Comparison of ENCODE assay signal across 16 mouse cellular contexts in the genomic region with DNA sequence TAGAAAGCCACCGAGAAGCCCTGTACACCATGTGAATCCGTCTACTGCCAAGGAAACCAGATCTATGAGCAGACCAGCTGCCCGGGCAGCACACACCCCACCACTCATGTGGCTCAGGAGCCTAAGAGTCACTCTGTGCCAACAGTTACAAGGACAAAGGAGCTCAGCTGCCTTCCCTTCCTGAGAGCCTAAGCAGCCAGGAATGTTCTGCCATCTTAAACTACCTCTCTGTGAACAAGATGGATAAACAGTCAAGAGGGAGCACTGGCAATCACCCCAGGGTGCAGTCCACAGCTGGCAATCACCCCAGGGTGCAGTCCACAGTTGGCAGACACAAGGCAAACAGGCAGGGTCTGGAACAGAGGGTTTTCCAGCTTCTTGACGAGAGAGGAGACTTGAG. TPM values are rescaled to one million over a fixed set of nuclear protein-coding genes. Genes with fewer than 3 reads are reported as not detected.
DNase-seq lines count a peak whose midpoint lies in the region; ATAC-seq and TF ChIP-seq lines count a peak whose summit lies in the region.
"Had no signal": no experiment of that assay in that cellular context is flagged by ENCODE, and none has a peak within 500 bp of the region (broad histone marks: within the 10 kb centered on the region; RNA-seq: fewer than 3 reads in every experiment).

No protein-coding gene starts in this region.

- no peaks in the 10 kb centered on the region for H3K9me3 ChIP-seq in hindbrain, postnatal 0 days (ENCODE audit: low read length)
- H3K9me3 ChIP-seq in hindbrain, embryonic 12.5 days (replicated peaks), result no peaks in the 10 kb centered on the region
- H3K9me3 ChIP-seq in lung, embryonic 15.5 days, result no peaks in the 10 kb centered on the region
- H3K9me3 ChIP-seq: limb, embryonic 10.5 days had no signal

- peak; percentile 57 for DNase-seq in gastrocnemius, adult 18-20 months (ENCODE audit: low spot score)
- no peak for DNase-seq in gastrocnemius, adult 8-10 months (ENCODE audit: low spot score in 2 of 2)
- peak; percentile 27 for DNase-seq in hindbrain, postnatal 0 days (ENCODE audit: low spot score)
- DNase-seq in lung, postnatal 4 days, result peak; percentile 66 to 87
- DNase-seq in retina, embryonic 14.5 days (ENCODE audit: low spot score), result no peak
- DNase-seq in thymus, postnatal 14 days, result no peak
- DNase-seq: heart, postnatal 36 days; kidney, adult 9 months; layer of hippocampus, postnatal 36 days; right cerebral cortex, postnatal 25 days had no signal

- H3K36me3 ChIP-seq in hindbrain, postnatal 0 days (ENCODE audit: insufficient read depth, low read length), result peaks cover 51% of the 10 kb centered on the region
- H3K36me3 ChIP-seq in hindbrain, embryonic 12.5 days, result peaks cover 61% of the 10 kb centered on the region
- peaks cover 34% of the 10 kb centered on the region for H3K36me3 ChIP-seq in lung, embryonic 15.5 days

- peak overlapping the region; percentile 20; the same call in 1 of the 2 replicates for H3K27ac ChIP-seq in hindbrain, postnatal 0 days
- no peak overlapping the region for H3K27ac ChIP-seq in hindbrain, embryonic 12.5 days
- peak overlapping the region; percentile 67 for H3K27ac ChIP-seq in lung, embryonic 15.5 days
- H3K27ac ChIP-seq: limb, embryonic 10.5 days had no signal

- H3K4me1 ChIP-seq in hindbrain, postnatal 0 days (ENCODE audit: insufficient read depth, low read length), result no peaks in the 10 kb centered on the region
- H3K4me1 ChIP-seq in hindbrain, embryonic 12.5 days, result no peaks in the 10 kb centered on the region
- H3K4me1 ChIP-seq in lung, embryonic 15.5 days, result 0 out of 2 replicates have a peak, but pooled peaks cover 11% of the 10 kb centered on the region
- H3K4me1 ChIP-seq: limb, embryonic 10.5 days had no signal

- H3K4me3 ChIP-seq in hindbrain, postnatal 0 days (ENCODE audit: low read length), result no peak overlapping the region
- H3K4me3 ChIP-seq in hindbrain, embryonic 12.5 days, result no peak overlapping the region
- H3K4me3 ChIP-seq in lung, embryonic 15.5 days, result no peak overlapping the region
- H3K4me3 ChIP-seq: limb, embryonic 10.5 days had no signal

- no peak overlapping the region for H3K9ac ChIP-seq in hindbrain, postnatal 0 days (replicated peaks; ENCODE audit: low read length)
- H3K9ac ChIP-seq in hindbrain, embryonic 12.5 days, result no peak overlapping the region
- H3K9ac ChIP-seq in lung, embryonic 15.5 days, result no peak overlapping the region

- H3K27me3 ChIP-seq in hindbrain, postnatal 0 days (ENCODE audit: insufficient read depth, low read length), result no peaks in the 10 kb centered on the region
- H3K27me3 ChIP-seq in hindbrain, embryonic 12.5 days, result no peaks in the 10 kb centered on the region
- no peaks in the 10 kb centered on the region for H3K27me3 ChIP-seq in lung, embryonic 15.5 days

- 62% methylated on average over 4 of the region's 4 CpGs for WGBS in hindbrain, postnatal 0 days
- 86% methylated on average over 4 of the region's 4 CpGs for WGBS in hindbrain, embryonic 12.5 days
- 74% methylated on average over 4 of the region's 4 CpGs for WGBS in lung, embryonic 15.5 days

- ATAC-seq in hindbrain, postnatal 0 days, result peak; percentile 58; the same call in 1 of the 2 replicates
- ATAC-seq in hindbrain, embryonic 12.5 days (ENCODE audit: low FRiP score), result no peak
- ATAC-seq in lung, embryonic 15.5 days (ENCODE audit: borderline replicate concordance, extremely low read depth, low FRiP score, low TSS enrichment), result 0 out of 2 replicates have a peak, but pooled peaks have one; percentile 12
- ATAC-seq: forebrain, embryonic 16.5 days; inflammation-experienced regulatory T-cells, adult 6 months had no signal

- H3K4me2 ChIP-seq in hindbrain, postnatal 0 days (ENCODE audit: low read depth, low read length), result no peak overlapping the region
- H3K4me2 ChIP-seq in hindbrain, embryonic 12.5 days (replicated peaks), result no peak overlapping the region
- H3K4me2 ChIP-seq in lung, embryonic 15.5 days, result no peak overlapping the region
- H3K4me2 ChIP-seq: midbrain, embryonic 11.5 days had no signal

- no peak for TF ChIP-seq CTCF in hindbrain, postnatal 0 days (IDR thresholded peaks at IDR 0.05; ENCODE audit: low read depth)

RNA-seq across cellular contexts. Expression of a gene that starts 8.1 kb away (rescaled TPM):
- total RNA-seq in gastrocnemius, adult 18-20 months (2021), result 1 to 10 TPM in 1 of 2 experiments, under 1 TPM in 1; 0.89 to 1.4 TPM
- total RNA-seq in gastrocnemius, adult 8-10 months (2022), result 1 to 10 TPM in 3 of 4 experiments, under 1 TPM in 1; 0.82 to 1.3 (median 1.0) TPM
- total RNA-seq in hindbrain, postnatal 0 days (2014; rRNA removed), result 1.9 and 5.2 TPM in 2 replicates
- polyA plus RNA-seq in hindbrain, postnatal 0 days (2015; fragmentation: Nextera tagmentation; extraction: Ambion mirVana), result 3.1 and 4.1 TPM in 2 replicates
- 1.3 TPM in 2 replicates for polyA plus RNA-seq in hindbrain, embryonic 12.5 days (2016; fragmentation: Nextera tagmentation; extraction: Ambion mirVana)
- 1.6 and 2.8 TPM in 2 replicates for polyA plus RNA-seq in lung, embryonic 15.5 days (2015; fragmentation: Nextera tagmentation; extraction: Ambion mirVana)

RNA-seq across cellular contexts. Expression of a gene that starts 8.2 kb away (rescaled TPM):
- total RNA-seq in gastrocnemius, adult 18-20 months (2021), result 10 to 100 TPM; 21.1 to 22.6 TPM
- 10 to 100 TPM; 20.9 to 24.2 (median 22.9) TPM for total RNA-seq in gastrocnemius, adult 8-10 months (2022)
- 72.1 and 101 TPM in 2 replicates for total RNA-seq in hindbrain, postnatal 0 days (2014; rRNA removed)
- polyA plus RNA-seq in hindbrain, postnatal 0 days (2015; fragmentation: Nextera tagmentation; extraction: Ambion mirVana), result 138 and 143 TPM in 2 replicates
- 97.6 and 100 TPM in 2 replicates for polyA plus RNA-seq in hindbrain, embryonic 12.5 days (2016; fragmentation: Nextera tagmentation; extraction: Ambion mirVana)
- polyA plus RNA-seq in lung, embryonic 15.5 days (2015; fragmentation: Nextera tagmentation; extraction: Ambion mirVana), result 110 and 116 TPM in 2 replicates

RNA-seq across cellular contexts. Expression of a gene that starts 12.5 kb away (rescaled TPM):
- 1 to 10 TPM; 1.3 to 2.2 TPM for total RNA-seq in gastrocnemius, adult 18-20 months (2021)
- 1 to 10 TPM in 3 of 4 experiments, under 1 TPM in 1; 0.99 to 2.7 (median 1.4) TPM for total RNA-seq in gastrocnemius, adult 8-10 months (2022)
- 1.2 and 1.5 TPM in 2 replicates for total RNA-seq in hindbrain, postnatal 0 days (2014; rRNA removed)
- polyA plus RNA-seq in hindbrain, postnatal 0 days (2015; fragmentation: Nextera tagmentation; extraction: Ambion mirVana), result 1.6 and 1.7 TPM in 2 replicates
- 2.7 and 3.2 TPM in 2 replicates for polyA plus RNA-seq in hindbrain, embryonic 12.5 days (2016; fragmentation: Nextera tagmentation; extraction: Ambion mirVana)
- 10.1 and 12.1 TPM in 2 replicates for polyA plus RNA-seq in lung, embryonic 15.5 days (2015; fragmentation: Nextera tagmentation; extraction: Ambion mirVana)

RNA-seq across cellular contexts. Expression of a gene that starts 20.5 kb away (rescaled TPM):
- 10 to 100 TPM; 31.2 to 31.7 TPM for total RNA-seq in gastrocnemius, adult 18-20 months (2021)
- total RNA-seq in gastrocnemius, adult 8-10 months (2022), result 10 to 100 TPM; 28.1 to 37.8 (median 33.7) TPM
- total RNA-seq in hindbrain, postnatal 0 days (2014; rRNA removed), result 39.2 and 44.8 TPM in 2 replicates
- polyA plus RNA-seq in hindbrain, postnatal 0 days (2015; fragmentation: Nextera tagmentation; extraction: Ambion mirVana), result 25.6 and 28.3 TPM in 2 replicates
- 68.8 and 69.9 TPM in 2 replicates for polyA plus RNA-seq in hindbrain, embryonic 12.5 days (2016; fragmentation: Nextera tagmentation; extraction: Ambion mirVana)
- 76.4 and 77.3 TPM in 2 replicates for polyA plus RNA-seq in lung, embryonic 15.5 days (2015; fragmentation: Nextera tagmentation; extraction: Ambion mirVana)

RNA-seq across cellular contexts. Expression of a gene that starts 22.0 kb away (rescaled TPM):
- 1 to 10 TPM in 1 of 2 experiments, under 1 TPM in 1; 0.85 to 1.3 TPM for total RNA-seq in gastrocnemius, adult 18-20 months (2021)
- 1 to 10 TPM in 2 of 4 experiments, under 1 TPM in 2; 0.94 to 2.5 (median 1.4) TPM for total RNA-seq in gastrocnemius, adult 8-10 months (2022)
- 2.4 and 8.2 TPM in 2 replicates for total RNA-seq in hindbrain, postnatal 0 days (2014; rRNA removed)
- 5.9 and 8.0 TPM in 2 replicates for polyA plus RNA-seq in hindbrain, postnatal 0 days (2015; fragmentation: Nextera tagmentation; extraction: Ambion mirVana)
- polyA plus RNA-seq in hindbrain, embryonic 12.5 days (2016; fragmentation: Nextera tagmentation; extraction: Ambion mirVana), result 12.7 and 15.7 TPM in 2 replicates
- polyA plus RNA-seq in lung, embryonic 15.5 days (2015; fragmentation: Nextera tagmentation; extraction: Ambion mirVana), result 30.3 and 32.9 TPM in 2 replicates

Comparison
In these comparisons a context has a peak if more than half of its experiments do, and no peak if none do; other contexts are left out.
1. DNase-seq: peak in gastrocnemius, adult 18-20 months (single experiment), hindbrain, postnatal 0 days (single experiment) and lung, postnatal 4 days (2 of 2); none in gastrocnemius, adult 8-10 months (0 of 2), retina, embryonic 14.5 days (single experiment) and thymus, postnatal 14 days (single experiment).